Mouse (Mus musculus) lung, embryonic 16.5 days (tissue): ENCODE results near the gene Cox5b. TPM values are rescaled to one million over a fixed set of nuclear protein-coding genes. Genes with fewer than 3 reads are reported as not detected.
"Not testable (repeated sequence)": the region's sequence is repeated elsewhere in the genome, so short reads cannot be mapped to it uniquely, and the experiment has no call there.

Experiments
- ATAC-seq: fragments of 200-750 bp; cut with Nextera tagmentation; 2 replicates; pipeline ENCODE4 v1.8.0; 2017; ENCODE audit warnings: low read depth, mild to moderate bottlenecking, moderate library complexity
- H3K27ac ChIP-seq: fragments of 300-500 bp; sonication (generic); 2 replicates; pipeline ENCODE4 v1.5.1; 2014; ENCODE audit warnings: mild to moderate bottlenecking, control low read depth, low read length
- H3K27me3 ChIP-seq: fragments of 300-500 bp; sonication (generic); 2 replicates; pipeline ENCODE4 v1.6.1; 2014; ENCODE audit warnings: low read depth, low read length, mixed read lengths; ENCODE audit not compliant: control insufficient read depth, insufficient read depth
- H3K36me3 ChIP-seq: fragments of 300-500 bp; sonication (generic); 2 replicates; pipeline ENCODE4 v1.6.1; 2014; ENCODE audit warnings: low read length; ENCODE audit not compliant: control insufficient read depth, insufficient read depth
- H3K4me1 ChIP-seq: fragments of 300-500 bp; sonication (generic); replicated peaks from 2 replicates; pipeline ENCODE4 v1.6.1; 2014; ENCODE audit warnings: low read length, mixed read lengths; ENCODE audit not compliant: control insufficient read depth, insufficient read depth
- H3K4me2 ChIP-seq: fragments of 300-500 bp; sonication (generic); 2 replicates; pipeline ENCODE4 v1.6.1; 2014; ENCODE audit warnings: low read depth, low read length, control low read depth
- H3K4me3 ChIP-seq: fragments of 300-500 bp; sonication (generic); 2 replicates; pipeline ENCODE4 v1.5.1; 2014; ENCODE audit warnings: mild to moderate bottlenecking, low read length, control low read depth
- H3K9ac ChIP-seq: fragments of 300-500 bp; sonication (generic); 2 replicates; pipeline ENCODE4 v1.6.1; 2014; ENCODE audit warnings: low read length, control low read depth
- H3K9me3 ChIP-seq: fragments of 300-500 bp; sonication (generic); 2 replicates; pipeline ENCODE4 v1.6.1; 2016; ENCODE audit warnings: low read length; ENCODE audit not compliant: control insufficient read depth
- WGBS: fragments of 180-500 bp; shearing (Covaris S2); extraction: QIAGEN DNeasy Blood & Tissue Kit; methylation state at CpG from one replicate; pipeline ENCODE4 v1.1.7; 2014; 5-methylcytosine and 5-hydroxymethylcytosine counted together
- polyA plus RNA-seq: library from polyadenylated mRNA; unstranded; fragments of >200 nt; fragmentation: Nextera tagmentation; extraction: Ambion mirVana; gene quantifications from 2 replicates; pipeline ENCODE4 v1.2.1, GENCODE M21; 2015

Cox5b gene
- polyA plus RNA-seq, 1 experiment from 2014 or later = 543 TPM

- no peak overlapping the region for H3K27ac ChIP-seq
Observed at GRCm38 (mm10) chr1:36658621-36659399, 32.4 kb upstream of the Cox5b start.

GRCm38 (mm10) chr1:36664457-36664856 lies 26.8 kb upstream of the Cox5b start:
- H3K4me2 ChIP-seq = no peak overlapping the region
- 44% methylated on average over 4 of the region's 4 CpGs for WGBS
- no peak overlapping the region for H3K9ac ChIP-seq
- H3K4me3 ChIP-seq = no peak overlapping the region
- no peak for ATAC-seq
- no peak overlapping the region for H3K27ac ChIP-seq
- H3K9me3 ChIP-seq = no peaks in the 10 kb centered on the region
- H3K27me3 ChIP-seq = no peaks in the 10 kb centered on the region
- H3K4me1 ChIP-seq = peaks cover 4% of the 10 kb centered on the region; the same call in 1 of the 2 replicates
- no peaks in the 10 kb centered on the region for H3K36me3 ChIP-seq

More at GRCm38 (mm10) chr1:36658621-36659399, 32.4 kb upstream of the Cox5b start:
- Histone ChIP-seq H3K4me2 (no peak overlapping the region), H3K4me1 (no peaks in the 10 kb centered on the region), H3K27me3 (no peaks in the 10 kb centered on the region), H3K36me3 (no peaks in the 10 kb centered on the region), H3K9me3 (no peaks in the 10 kb centered on the region), H3K4me3 (no peak overlapping the region), H3K9ac (no peak overlapping the region)
- ATAC-seq = no peak
- WGBS = 64% methylated on average over 7 of the region's 7 CpGs

- H3K36me3 ChIP-seq = no peaks in the 10 kb centered on the region
- 0 out of 2 replicates have a peak, but pooled peaks have one; percentile 15 for ATAC-seq
- no peaks in the 10 kb centered on the region for H3K27me3 ChIP-seq
- 60% methylated on average over 11 of the region's 11 CpGs for WGBS
- H3K4me1 ChIP-seq = peaks cover 4% of the 10 kb centered on the region; the same call in 1 of the 2 replicates
- H3K4me3 ChIP-seq = no peak overlapping the region
- no peak overlapping the region for H3K27ac ChIP-seq
- H3K9ac ChIP-seq = no peak overlapping the region
- H3K9me3 ChIP-seq = no peaks in the 10 kb centered on the region
- H3K4me2 ChIP-seq = no peak overlapping the region
Observed at GRCm38 (mm10) chr1:36665165-36665723, 26.0 kb upstream of the Cox5b start.

- Histone ChIP-seq H3K9me3 (no peaks in the 10 kb centered on the region), H3K4me2 (no peak overlapping the region), H3K27ac (no peak overlapping the region), H3K4me3 (no peak overlapping the region), H3K4me1 (peaks cover 4% of the 10 kb centered on the region; the same call in 1 of the 2 replicates), H3K36me3 (no peaks in the 10 kb centered on the region), H3K9ac (no peak overlapping the region), H3K27me3 (no peaks in the 10 kb centered on the region)
- WGBS = 52% methylated on average over 4 of the region's 4 CpGs
- ATAC-seq = no peak
Observed at GRCm38 (mm10) chr1:36665934-36666333, 25.3 kb upstream of the Cox5b start.

DNA sequence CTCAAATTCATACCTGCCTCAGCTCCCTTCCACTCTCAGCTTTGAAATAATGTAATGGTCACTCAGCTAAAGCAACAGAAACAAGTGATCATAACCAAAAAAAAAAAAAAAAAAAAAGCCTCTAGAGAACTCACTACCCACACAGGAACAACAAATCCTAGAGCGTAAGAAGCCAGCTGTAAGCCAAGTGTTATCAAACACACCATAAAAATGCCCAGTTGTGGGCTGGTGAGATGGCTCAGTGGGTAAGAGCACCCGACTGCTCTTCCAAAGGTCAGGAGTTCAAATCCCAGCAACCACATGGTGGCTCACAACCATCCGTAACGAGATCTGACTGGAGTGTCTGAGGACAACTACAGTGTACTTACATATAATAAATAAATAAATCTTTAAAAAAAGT lies 23.2 kb upstream of the Cox5b start:
- H3K9ac ChIP-seq, H3K4me1 ChIP-seq: not testable (repeated sequence)
- WGBS = 77% methylated on average over 4 of the region's 4 CpGs

DNA sequence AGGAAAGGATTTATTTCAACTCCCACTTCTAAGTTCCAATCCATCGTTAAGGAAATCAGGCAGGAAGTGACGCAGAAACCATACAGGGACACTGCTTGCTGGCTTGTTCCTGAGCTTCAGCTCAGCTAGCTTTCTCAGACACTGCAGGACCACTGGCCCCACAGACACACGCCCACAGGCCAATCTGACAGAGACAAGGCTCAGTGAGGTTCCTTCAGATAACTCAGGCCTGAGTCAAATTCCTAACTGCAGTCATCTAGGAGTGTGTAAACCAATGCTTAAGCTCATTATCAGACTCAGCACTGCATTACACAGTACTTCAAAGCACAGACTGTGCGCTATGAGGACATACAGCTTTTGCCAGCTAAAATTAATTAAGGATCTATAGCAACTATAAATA lies 21.0 kb upstream of the Cox5b start:
- 58% methylated on average over 4 of the region's 4 CpGs for WGBS
- no peak overlapping the region for H3K27ac ChIP-seq
- no peak overlapping the region for H3K4me2 ChIP-seq
- ATAC-seq = no peak
- H3K4me3 ChIP-seq = no peak overlapping the region
- H3K4me1 ChIP-seq = peaks cover 3% of the 10 kb centered on the region; the same call in 1 of the 2 replicates
- no peaks in the 10 kb centered on the region for H3K9me3 ChIP-seq
- no peaks in the 10 kb centered on the region for H3K27me3 ChIP-seq
- H3K36me3 ChIP-seq = no peaks in the 10 kb centered on the region
- no peak overlapping the region for H3K9ac ChIP-seq

More for the DNA sequence above, 23.2 kb upstream of the Cox5b start:
- not testable (repeated sequence) for H3K4me2 ChIP-seq, H3K9me3 ChIP-seq, H3K4me3 ChIP-seq, H3K27me3 ChIP-seq, H3K27ac ChIP-seq, H3K36me3 ChIP-seq, ATAC-seq

DNA sequence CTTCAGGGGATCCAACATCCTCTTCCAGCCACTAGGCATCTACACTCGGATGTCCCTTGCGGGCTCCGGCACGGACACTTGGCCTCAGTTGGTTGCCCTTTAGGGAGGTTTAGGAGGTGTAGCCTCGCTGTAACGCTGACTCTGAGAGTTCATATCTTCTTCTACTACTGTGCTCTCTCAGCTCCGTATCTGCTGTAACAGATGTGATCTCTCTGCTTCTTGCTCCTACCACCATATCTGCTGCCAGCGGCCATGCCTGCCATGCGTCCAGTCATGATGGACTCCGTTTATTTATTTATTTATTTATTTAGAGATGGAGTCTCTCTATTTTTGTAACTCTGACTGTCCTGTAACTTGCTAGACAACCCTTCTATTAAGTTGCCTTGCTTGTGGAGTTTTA lies 20.0 kb upstream of the Cox5b start:
- Histone ChIP-seq H3K9ac (no peak overlapping the region), H3K4me1 (no peaks in the 10 kb centered on the region), H3K4me3 (no peak overlapping the region), H3K27ac (no peak overlapping the region), H3K9me3 (no peaks in the 10 kb centered on the region), H3K4me2 (no peak overlapping the region), H3K36me3 (no peaks in the 10 kb centered on the region), H3K27me3 (no peaks in the 10 kb centered on the region)
- WGBS = 86% methylated on average over 10 of the region's 10 CpGs
- no peak for ATAC-seq

- H3K27me3 ChIP-seq = no peaks in the 10 kb centered on the region
- no peak overlapping the region for H3K9ac ChIP-seq
- ATAC-seq = no peak
- no peaks in the 10 kb centered on the region for H3K36me3 ChIP-seq
- H3K9me3 ChIP-seq = no peaks in the 10 kb centered on the region
- no peak overlapping the region for H3K4me2 ChIP-seq
- H3K4me3 ChIP-seq = no peak overlapping the region
- WGBS = 44% methylated on average over 16 of the region's 16 CpGs
- no peak overlapping the region for H3K27ac ChIP-seq
- no peaks in the 10 kb centered on the region for H3K4me1 ChIP-seq
Observed at GRCm38 (mm10) chr1:36672648-36673350, 18.4 kb upstream of the Cox5b start.

DNA sequence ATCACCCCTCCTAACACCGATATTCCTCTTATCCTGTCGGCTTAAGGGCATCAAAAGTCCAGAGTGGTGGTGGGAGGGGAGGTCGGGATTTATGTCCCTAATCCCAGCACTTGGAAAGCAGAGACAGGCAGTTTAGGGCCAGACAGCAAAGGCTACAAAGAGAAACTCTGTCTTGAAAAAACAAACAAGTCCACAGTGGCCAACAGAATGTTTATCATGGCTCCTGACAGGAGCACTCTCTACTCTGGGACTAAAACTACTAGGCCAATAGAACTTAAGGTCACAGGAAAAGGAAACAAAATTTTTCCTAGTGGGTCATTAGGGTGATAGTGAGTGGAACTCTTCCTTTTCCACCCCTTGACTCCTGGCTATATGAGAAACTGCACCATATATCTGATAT lies 16.3 kb upstream of the Cox5b start:
- Histone ChIP-seq H3K9ac (no peak overlapping the region), H3K27me3 (no peaks in the 10 kb centered on the region), H3K27ac (no peak overlapping the region), H3K4me2 (no peak overlapping the region), H3K4me1 (no peaks in the 10 kb centered on the region; the same call in 1 of the 2 replicates), H3K4me3 (no peak overlapping the region), H3K36me3 (no peaks in the 10 kb centered on the region), H3K9me3 (no peaks in the 10 kb centered on the region)
- ATAC-seq = no peak
- 23% methylated on average over 3 of the region's 3 CpGs for WGBS
